Mouse (Mus musculus) left cerebral cortex, adult 2 months (tissue): Measurements from ENCODE around the gene Mrpl46. TPM values are rescaled to one million over a fixed set of nuclear protein-coding genes. Genes with fewer than 3 reads are reported as not detected.

Experiments
- DNase-seq, 2 experiments: peaks; one replicate each; pipeline ENCODE4 v3.0.0; 2021 to 2022; ENCODE audit warnings: low spot score in 2 of 2, mixed read lengths in 1 of 2; ENCODE audit errors: extremely low spot score in 1 of 2
- H3K27ac ChIP-seq: fragments of 200-600 bp; 2 replicates; pipeline ENCODE4 v1.8.1; 2022
- H3K4me3 ChIP-seq: fragments of 200-600 bp; 2 replicates; pipeline ENCODE4 v1.8.1; 2022
- CTCF ChIP-seq: fragments of 200-600 bp; IDR thresholded peaks from 2 replicates; pipeline ENCODE4 v1.8.1; 2022; ENCODE audit warnings: antibody characterized with exemption, mild to moderate bottlenecking, moderate library complexity
- intact Hi-C: fragments of 180-260 bp; cut with DNase I; formaldehyde crosslinking; loops from one replicate; pipeline ENCODE4 v1.15.1; 2025
- total RNA-seq, 2 experiments: library from RNA; stranded (reverse); gene quantifications; 2 replicates each; pipeline ENCODE4 v1.2.3; 2021

Mrpl46 gene
- total RNA-seq, 2 experiments from 2014 or later, result 30.2 to 37.1 TPM

- TF ChIP-seq CTCF, result peak; percentile 92
- no peak overlapping the region for H3K27ac ChIP-seq
- peak overlapping the region; percentile 13; the same call in 1 of the 2 replicates for H3K4me3 ChIP-seq
- DNase-seq, result peak; percentile 89 to 94
- intact Hi-C loops, result loop anchor here (1.0 to 2.0 kb wide), 2 partner anchors 169 to 197 kb away; no protein-coding TSS in a partner anchor
Observed at GRCm38 (mm10) chr7:78766019-78766683, 17.2 kb downstream of the Mrpl46 start.

GRCm38 (mm10) chr7:78765215-78765631, 18.1 kb downstream of the Mrpl46 start:
- intact Hi-C loops, result no loop called here
- DNase-seq, result no peak
- Histone ChIP-seq H3K4me3 (no peak overlapping the region), H3K27ac (no peak overlapping the region)
- TF ChIP-seq CTCF, result no peak

GRCm38 (mm10) chr7:78763801-78764200, 19.5 kb downstream of the Mrpl46 start:
- H3K4me3 ChIP-seq, result no peak overlapping the region
- H3K27ac ChIP-seq, result no peak overlapping the region
- intact Hi-C loops, result no loop called here
- TF ChIP-seq CTCF, result no peak
- no peak for DNase-seq

GRCm38 (mm10) chr7:78754458-78755000, 28.8 kb downstream of the Mrpl46 start:
- intact Hi-C loops, result no loop called here
- Histone ChIP-seq H3K4me3 (no peak overlapping the region), H3K27ac (no peak overlapping the region)
- no peak for DNase-seq
- no peak for TF ChIP-seq CTCF

GRCm38 (mm10) chr7:78753752-78754457, 29.4 kb downstream of the Mrpl46 start:
- intact Hi-C loops, result no loop called here
- TF ChIP-seq CTCF, result no peak
- DNase-seq, result no peak
- Histone ChIP-seq H3K4me3 (no peak overlapping the region), H3K27ac (no peak overlapping the region)

GRCm38 (mm10) chr7:78752961-78753360, 30.4 kb downstream of the Mrpl46 start:
- TF ChIP-seq CTCF, result no peak
- DNase-seq, result no peak
- Histone ChIP-seq H3K27ac (no peak overlapping the region), H3K4me3 (no peak overlapping the region)
- intact Hi-C loops, result no loop called here

- no peak overlapping the region for H3K4me3 ChIP-seq
- no peak for TF ChIP-seq CTCF
- no peak for DNase-seq
- intact Hi-C loops, result no loop called here
- H3K27ac ChIP-seq, result no peak overlapping the region
Observed at GRCm38 (mm10) chr7:78743731-78744385, 39.5 kb downstream of the Mrpl46 start.

GRCm38 (mm10) chr7:78739351-78740000, 43.9 kb downstream of the Mrpl46 start:
- no peak for TF ChIP-seq CTCF
- DNase-seq, result no peak
- intact Hi-C loops, result no loop called here
- Histone ChIP-seq H3K27ac (no peak overlapping the region), H3K4me3 (no peak overlapping the region)

- no peak for TF ChIP-seq CTCF
- no peak within 1 kb of the TSS for H3K27ac ChIP-seq
- no peak within 1 kb of the TSS for H3K4me3 ChIP-seq
- intact Hi-C loops, result no loop called here
- DNase-seq, result no peak
Observed at GRCm38 (mm10) chr7:78737614-78738210, 45.6 kb downstream of the Mrpl46 start, which contains the start of gene Ntrk3. Gene Ntrk3 (minus strand): TSS chr7:78738012.

GRCm38 (mm10) chr7:78737196-78737595, 46.1 kb downstream of the Mrpl46 start:
- no peak for TF ChIP-seq CTCF
- H3K4me3 ChIP-seq, result no peak overlapping the region
- no peak overlapping the region for H3K27ac ChIP-seq
- DNase-seq, result no peak
- intact Hi-C loops, result no loop called here

GRCm38 (mm10) chr7:78731391-78731790, 51.9 kb downstream of the Mrpl46 start:
- no peak overlapping the region for H3K4me3 ChIP-seq
- DNase-seq, result peak; percentile 35 to 39
- intact Hi-C loops, result loop anchor here (1.0 to 2.0 kb wide), 5 partner anchors 9 to 131 kb away; no protein-coding TSS in a partner anchor
- no peak overlapping the region for H3K27ac ChIP-seq
- TF ChIP-seq CTCF, result no peak

Other genes with a start within 250 kb of the Mrpl46 start
- 100 to 1,000 TPM; 173 to 179 TPM for gene Ntrk3, start 45.5 kb downstream of the Mrpl46 start, total RNA-seq
- gene Mrps11, start 412 bp downstream of the Mrpl46 start, total RNA-seq, result 10 to 100 TPM; 34.6 to 42.3 TPM
- 1 to 10 TPM; 6.1 TPM for gene Det1, start 63.7 kb upstream of the Mrpl46 start, total RNA-seq
- 10 to 100 TPM; 20.6 to 22.1 TPM for gene Aen, start 112.3 kb upstream of the Mrpl46 start, total RNA-seq
- gene Isg20, start 129.9 kb upstream of the Mrpl46 start, total RNA-seq, result 1 to 10 TPM in 1 of 2 experiments, under 1 TPM in 1; 0.65 to 1.2 TPM